Comparison of ENCODE assay signal across 19 mouse cellular contexts in the genomic region with DNA sequence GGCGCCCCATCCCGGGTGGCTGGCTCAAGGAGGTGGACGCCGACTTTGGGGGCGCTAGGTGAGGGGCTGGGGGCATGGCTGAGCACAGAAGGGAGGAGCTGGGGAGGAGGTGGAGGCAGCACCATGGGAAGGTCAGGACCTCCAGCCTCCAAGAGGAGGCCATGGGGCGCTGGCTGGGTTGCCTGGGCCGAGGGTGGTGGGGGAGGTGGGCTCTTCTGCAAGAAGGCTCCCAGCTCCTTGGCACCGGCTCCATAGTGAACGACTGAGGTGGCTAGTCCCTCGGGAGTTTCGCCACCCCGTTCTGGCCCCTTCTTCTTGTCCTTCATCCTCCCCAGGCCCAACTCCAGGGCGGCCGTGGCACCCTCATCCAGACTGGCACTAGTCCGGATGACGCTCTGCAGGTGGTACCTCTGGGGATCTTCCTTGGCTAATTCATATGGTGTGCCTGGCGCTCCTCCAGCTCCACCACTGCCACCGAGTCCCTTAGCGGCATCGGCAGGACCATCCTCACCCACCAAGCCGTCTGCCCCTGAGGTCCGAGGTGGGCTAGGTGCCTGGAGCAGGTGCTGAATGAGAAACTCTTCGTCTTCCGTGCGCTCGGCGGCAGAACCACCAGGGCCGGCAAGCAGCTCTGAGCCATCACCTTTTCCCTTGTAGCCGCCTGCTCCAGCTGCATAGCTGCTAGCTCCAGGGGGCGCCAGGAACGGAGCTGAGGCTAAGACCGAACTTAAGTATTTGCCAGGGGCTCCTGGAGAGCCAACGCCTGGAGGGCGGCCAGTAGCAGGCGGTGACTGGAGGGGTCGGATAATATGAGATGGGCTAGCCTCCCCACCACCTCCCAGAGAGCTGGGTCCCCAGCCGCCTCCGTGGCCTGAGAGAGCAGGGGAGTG. TPM values are rescaled to one million over a fixed set of nuclear protein-coding genes. Genes with fewer than 3 reads are reported as not detected.
DNase-seq lines count a peak whose midpoint lies in the region; ATAC-seq and TF ChIP-seq lines count a peak whose summit lies in the region.
"Had no signal": no experiment of that assay in that cellular context is flagged by ENCODE, and none has a peak within 500 bp of the region (broad histone marks: within the 10 kb centered on the region; RNA-seq: fewer than 3 reads in every experiment).

No protein-coding gene starts in this region.

- DNase-seq in gastrocnemius, postnatal 10 days, result peak; percentile 41
- DNase-seq in gastrocnemius, adult 18-20 months (ENCODE audit: low spot score), result no peak
- no peak for DNase-seq in midbrain, embryonic 10.5 days (ENCODE audit: low spot score)
- DNase-seq in midbrain, postnatal 0 days (ENCODE audit: low spot score), result no peak
- DNase-seq in ZHBTc4 (ENCODE audit: low read depth, low spot score), result peak; percentile 70
- DNase-seq in spleen, postnatal 10 days (ENCODE audit: low spot score in 2 of 2), result no peak
- DNase-seq in natural killer cell, adult 2 months (ENCODE audit: low spot score in 2 of 2), result no peak
- DNase-seq: layer of hippocampus, postnatal 36 days; lung, postnatal 14 days; spleen, adult 18-20 months had no signal

- no peak overlapping the region for H3K9ac ChIP-seq in midbrain, postnatal 0 days (replicated peaks; ENCODE audit: low read length, poor library complexity, severe bottlenecking)
- H3K9ac ChIP-seq: embryonic facial prominence, embryonic 15.5 days; kidney, embryonic 15.5 days; liver, embryonic 12.5 days; neural tube, embryonic 12.5 days; stomach, embryonic 15.5 days had no signal

- peaks cover 79% of the 10 kb centered on the region for H3K36me3 ChIP-seq in midbrain, embryonic 10.5 days
- peaks cover 60% of the 10 kb centered on the region for H3K36me3 ChIP-seq in midbrain, postnatal 0 days (ENCODE audit: insufficient read depth, low read length)

- no peak overlapping the region for H3K27ac ChIP-seq in midbrain, embryonic 10.5 days (replicated peaks)
- H3K27ac ChIP-seq in midbrain, postnatal 0 days (ENCODE audit: low read depth, low read length), result no peak overlapping the region
- H3K27ac ChIP-seq: embryonic facial prominence, embryonic 15.5 days; hindbrain, embryonic 10.5 days; kidney, embryonic 15.5 days; liver, embryonic 12.5 days; neural tube, embryonic 12.5 days; stomach, embryonic 15.5 days had no signal

- TF ChIP-seq CTCF in midbrain, postnatal 0 days (IDR thresholded peaks at IDR 0.05), result no peak; the same call in 1 of the 2 replicates

- peaks cover 31% of the 10 kb centered on the region for H3K4me1 ChIP-seq in midbrain, embryonic 10.5 days
- H3K4me1 ChIP-seq in midbrain, postnatal 0 days (ENCODE audit: insufficient read depth, low read length), result 0 out of 2 replicates have a peak, but pooled peaks cover 4% of the 10 kb centered on the region

- 93% methylated on average over 38 of the region's 38 CpGs for WGBS in midbrain, embryonic 10.5 days
- WGBS in midbrain, postnatal 0 days, result 90% methylated on average over 38 of the region's 38 CpGs

- H3K4me2 ChIP-seq in midbrain, postnatal 0 days (ENCODE audit: low read depth, low read length, poor library complexity, severe bottlenecking), result no peak overlapping the region
- H3K4me2 ChIP-seq: embryonic facial prominence, embryonic 15.5 days; kidney, embryonic 15.5 days; liver, embryonic 12.5 days; neural tube, embryonic 12.5 days; stomach, embryonic 15.5 days had no signal

- H3K4me3 ChIP-seq in midbrain, embryonic 10.5 days, result peak overlapping the region; percentile 98
- H3K4me3 ChIP-seq in midbrain, postnatal 0 days (ENCODE audit: low read depth, low read length), result no peak overlapping the region
- H3K4me3 ChIP-seq: embryonic facial prominence, embryonic 15.5 days; hindbrain, embryonic 10.5 days; kidney, embryonic 15.5 days; liver, embryonic 12.5 days; megakaryocyte, embryonic 14.5 days; neural tube, embryonic 12.5 days; stomach, embryonic 15.5 days had no signal

- no peaks in the 10 kb centered on the region for H3K27me3 ChIP-seq in midbrain, embryonic 10.5 days (ENCODE audit: low read depth, poor library complexity, severe bottlenecking)
- no peaks in the 10 kb centered on the region for H3K27me3 ChIP-seq in midbrain, postnatal 0 days (ENCODE audit: insufficient read depth, low read length)
- H3K27me3 ChIP-seq: embryonic facial prominence, embryonic 15.5 days; kidney, embryonic 15.5 days; liver, embryonic 12.5 days; megakaryocyte, embryonic 14.5 days; neural tube, embryonic 12.5 days; stomach, embryonic 15.5 days had no signal

- H3K9me3 ChIP-seq in midbrain, embryonic 10.5 days (replicated peaks), result no peaks in the 10 kb centered on the region
- H3K9me3 ChIP-seq in midbrain, postnatal 0 days (ENCODE audit: low read length), result no peaks in the 10 kb centered on the region
- H3K9me3 ChIP-seq: embryonic facial prominence, embryonic 15.5 days; hindbrain, embryonic 10.5 days; kidney, embryonic 15.5 days; liver, embryonic 12.5 days; megakaryocyte, embryonic 14.5 days; neural tube, embryonic 12.5 days; stomach, embryonic 15.5 days had no signal

- ATAC-seq in midbrain, postnatal 0 days (ENCODE audit: low FRiP score), result no peak
- ATAC-seq: inflammation-experienced regulatory T-cells, adult 6 months; liver, embryonic 12.5 days; midbrain, embryonic 16.5 days had no signal

RNA-seq across cellular contexts. Expression of a gene that starts 4.4 kb away (rescaled TPM):
- total RNA-seq in gastrocnemius, postnatal 10 days (2021), result 10 to 100 TPM; 36.0 to 43.1 TPM
- 10 to 100 TPM; 13.1 to 16.0 TPM for total RNA-seq in gastrocnemius, adult 18-20 months (2021)
- 10.8 and 11.3 TPM in 2 replicates for polyA plus RNA-seq in midbrain, embryonic 10.5 days (2016; fragmentation: Nextera tagmentation; extraction: Ambion mirVana)
- 17.4 and 17.9 TPM in 2 replicates for total RNA-seq in midbrain, postnatal 0 days (2014; rRNA removed)
- 8.8 and 9.2 TPM in 2 replicates for polyA plus RNA-seq in midbrain, postnatal 0 days (2015; fragmentation: Nextera tagmentation; extraction: Ambion mirVana)

RNA-seq across cellular contexts. Expression of a gene that starts 14.0 kb away (rescaled TPM):
- total RNA-seq in gastrocnemius, postnatal 10 days (2021), result 10 to 100 TPM; 35.9 to 40.5 TPM
- 10 to 100 TPM; 27.9 to 28.3 TPM for total RNA-seq in gastrocnemius, adult 18-20 months (2021)
- polyA plus RNA-seq in midbrain, embryonic 10.5 days (2016; fragmentation: Nextera tagmentation; extraction: Ambion mirVana), result 63.0 and 66.7 TPM in 2 replicates
- 68.3 and 79.4 TPM in 2 replicates for total RNA-seq in midbrain, postnatal 0 days (2014; rRNA removed)
- 70.0 and 72.3 TPM in 2 replicates for polyA plus RNA-seq in midbrain, postnatal 0 days (2015; fragmentation: Nextera tagmentation; extraction: Ambion mirVana)

RNA-seq across cellular contexts. Expression of a gene that starts 14.2 kb away (rescaled TPM):
- total RNA-seq in gastrocnemius, postnatal 10 days (2021), result 10 to 100 TPM in 1 of 2 experiments, 1 to 10 TPM in 1; 8.5 to 10.7 TPM
- total RNA-seq in gastrocnemius, adult 18-20 months (2021), result 10 to 100 TPM; 10.2 to 10.4 TPM
- polyA plus RNA-seq in midbrain, embryonic 10.5 days (2016; fragmentation: Nextera tagmentation; extraction: Ambion mirVana), result 17.0 and 17.3 TPM in 2 replicates
- total RNA-seq in midbrain, postnatal 0 days (2014; rRNA removed), result 7.7 and 10.3 TPM in 2 replicates
- polyA plus RNA-seq in midbrain, postnatal 0 days (2015; fragmentation: Nextera tagmentation; extraction: Ambion mirVana), result 13.7 and 15.7 TPM in 2 replicates

RNA-seq across cellular contexts. Expression of a gene that starts 30.5 kb away (rescaled TPM):
- 10 to 100 TPM; 75.5 to 80.6 TPM for total RNA-seq in gastrocnemius, postnatal 10 days (2021)
- 10 to 100 TPM; 20.8 to 26.8 TPM for total RNA-seq in gastrocnemius, adult 18-20 months (2021)
- polyA plus RNA-seq in midbrain, embryonic 10.5 days (2016; fragmentation: Nextera tagmentation; extraction: Ambion mirVana), result 22.0 and 23.6 TPM in 2 replicates
- 7.3 and 7.9 TPM in 2 replicates for total RNA-seq in midbrain, postnatal 0 days (2014; rRNA removed)
- polyA plus RNA-seq in midbrain, postnatal 0 days (2015; fragmentation: Nextera tagmentation; extraction: Ambion mirVana), result 11.9 and 14.0 TPM in 2 replicates

RNA-seq across cellular contexts. Expression of a gene that starts 32.1 kb away (rescaled TPM):
- total RNA-seq in gastrocnemius, postnatal 10 days (2021), result 10 to 100 TPM; 47.7 to 55.8 TPM
- 10 to 100 TPM; 41.3 to 46.2 TPM for total RNA-seq in gastrocnemius, adult 18-20 months (2021)
- polyA plus RNA-seq in midbrain, embryonic 10.5 days (2016; fragmentation: Nextera tagmentation; extraction: Ambion mirVana), result 39.6 and 44.8 TPM in 2 replicates
- total RNA-seq in midbrain, postnatal 0 days (2014; rRNA removed), result 86.5 and 90.9 TPM in 2 replicates
- 49.0 and 53.3 TPM in 2 replicates for polyA plus RNA-seq in midbrain, postnatal 0 days (2015; fragmentation: Nextera tagmentation; extraction: Ambion mirVana)

Comparison
In these comparisons a context has a peak if more than half of its experiments do, and no peak if none do; other contexts are left out.
1. DNase-seq: peak in gastrocnemius, postnatal 10 days (single experiment) and ZHBTc4 (single experiment); none in gastrocnemius, adult 18-20 months (single experiment), midbrain, embryonic 10.5 days (single experiment), midbrain, postnatal 0 days (single experiment), spleen, postnatal 10 days (0 of 2) and natural killer cell, adult 2 months (0 of 2).